Mouse (Mus musculus): ENCODE results near the gene Drd3.

Drd3 gene

DNA sequence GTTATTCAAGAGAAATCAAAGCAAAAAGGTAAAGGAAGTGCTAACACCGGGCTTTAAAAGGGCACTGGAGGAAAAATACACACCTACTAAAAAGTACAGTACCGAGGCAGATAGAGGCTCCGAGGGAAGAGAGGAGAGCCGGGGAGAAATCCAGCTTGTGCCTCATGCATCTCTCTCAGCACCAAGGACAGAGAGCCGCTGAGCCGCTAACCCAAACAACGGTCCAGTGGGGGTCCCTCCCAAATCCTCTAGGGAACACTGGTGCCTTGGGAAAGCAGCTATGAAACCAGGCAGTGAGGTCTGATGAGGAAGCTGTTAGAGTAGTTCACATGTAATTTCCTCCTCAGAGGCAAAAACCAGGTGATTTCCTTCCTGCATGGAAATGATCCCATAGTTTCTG, at the start of gene Drd3:
Gene Drd3 (plus strand): TSS at position 276 of the 400 bp plus-strand sequence.
- DNase-seq (ENCODE audit: low read depth, low spot score), result no peak

- peak; percentile 61 for DNase-seq (ENCODE audit: low read depth, low spot score)
Measured at GRCm38 (mm10) chr16:43708335-43709061, 45.3 kb upstream of the Drd3 start.

GRCm38 (mm10) chr16:43709062-43709413, 44.8 kb upstream of the Drd3 start:
- DNase-seq (ENCODE audit: low read depth, low spot score), result peak; percentile 76

- peak; percentile 82 for DNase-seq (ENCODE audit: low read depth, low spot score)
Measured at GRCm38 (mm10) chr16:43709432-43710133, 44.2 kb upstream of the Drd3 start.

GRCm38 (mm10) chr16:43710134-43710475, 43.7 kb upstream of the Drd3 start:
- no peak for DNase-seq (ENCODE audit: low read depth, low spot score)

DNA sequence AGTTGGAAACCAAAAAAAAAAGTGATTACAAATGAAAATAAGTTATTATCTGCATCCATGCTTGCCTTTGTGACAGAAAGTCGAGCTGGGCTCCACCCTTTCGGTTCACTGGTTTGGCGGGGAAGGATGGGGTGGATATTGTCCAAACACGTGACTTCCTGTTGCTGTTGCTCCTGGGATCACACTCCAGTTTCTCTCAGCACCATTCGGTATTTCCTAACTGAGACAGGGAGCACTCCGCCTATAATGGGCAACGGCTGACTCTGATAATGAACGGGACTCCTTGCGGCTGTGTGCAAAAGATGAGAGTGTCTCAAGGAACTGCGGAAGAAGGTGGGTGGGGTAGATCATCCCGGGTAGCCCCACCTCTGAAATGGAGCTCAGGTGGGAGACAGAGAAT, 43.2 kb upstream of the Drd3 start:
- no peak for DNase-seq (ENCODE audit: low read depth, low spot score)

DNA sequence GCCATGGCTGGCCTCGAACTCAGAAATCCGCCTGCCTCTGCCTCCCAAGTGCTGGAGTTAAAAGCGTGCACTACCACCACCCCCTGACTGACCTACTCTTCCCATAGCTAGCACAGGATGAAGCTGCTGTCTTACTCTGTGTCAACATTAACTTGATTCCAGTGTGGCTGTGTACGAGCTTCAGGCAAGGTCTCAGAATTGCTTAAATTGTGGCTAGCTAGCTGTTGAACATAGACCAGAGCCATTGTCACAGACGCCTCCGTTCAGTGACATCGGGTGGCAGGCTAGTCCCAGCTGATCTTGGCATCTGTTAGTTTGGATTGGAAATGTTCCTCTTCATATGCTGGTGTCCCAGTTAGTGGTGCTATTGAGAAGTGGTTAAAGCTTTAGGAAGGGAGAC, 42.5 kb upstream of the Drd3 start:
- DNase-seq (ENCODE audit: low read depth, low spot score), result no peak

DNA sequence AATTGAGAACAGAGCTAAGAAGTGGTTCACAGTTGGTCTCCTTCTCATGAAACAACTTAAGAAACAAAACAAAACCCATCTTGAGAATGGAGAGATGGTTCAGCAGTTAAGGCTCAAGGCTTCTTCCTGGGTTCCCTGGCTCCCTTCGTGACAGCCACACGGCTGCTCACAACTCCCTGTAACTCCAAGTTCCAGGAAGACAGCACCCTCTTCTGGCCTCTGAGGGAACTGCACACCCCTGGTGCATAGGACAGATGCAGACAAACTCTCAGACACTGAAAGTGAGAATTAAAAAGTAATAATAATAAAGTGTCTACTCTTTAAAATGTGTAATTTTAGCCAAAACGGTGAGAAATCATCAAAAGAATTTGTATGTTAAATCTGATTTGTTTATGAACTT, 29.4 kb upstream of the Drd3 start:
- DNase-seq (ENCODE audit: low read depth, low spot score), result peak; percentile 67

GRCm38 (mm10) chr16:43729506-43730221, 24.2 kb upstream of the Drd3 start:
- no peak for DNase-seq (ENCODE audit: low read depth, low spot score)

GRCm38 (mm10) chr16:43730281-43730680, 23.5 kb upstream of the Drd3 start:
- DNase-seq (ENCODE audit: low read depth, low spot score), result no peak

DNA sequence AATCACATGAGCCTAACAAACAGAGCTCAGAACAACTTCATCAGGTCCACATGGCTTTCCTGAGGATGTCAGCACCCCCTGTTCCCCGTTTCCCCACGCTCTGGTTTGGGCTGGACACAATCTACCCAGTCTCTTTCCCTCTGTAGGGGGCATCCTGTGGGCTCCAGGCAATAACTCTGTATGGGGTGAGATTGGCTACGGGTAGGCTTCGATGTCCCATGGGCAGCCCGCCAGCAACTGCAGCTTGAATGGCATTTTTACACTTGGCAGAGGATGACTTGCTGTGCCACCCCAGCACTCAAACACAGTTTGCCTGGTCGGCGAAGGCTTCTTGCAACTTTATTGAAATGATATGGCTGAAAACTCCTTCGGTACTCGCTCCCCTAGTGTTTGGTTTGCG, 21.3 kb upstream of the Drd3 start:
- DNase-seq (ENCODE audit: low read depth, low spot score), result no peak

- no peak for DNase-seq (ENCODE audit: low read depth, low spot score)
Measured at GRCm38 (mm10) chr16:43732900-43733299, 20.9 kb upstream of the Drd3 start.

DNA sequence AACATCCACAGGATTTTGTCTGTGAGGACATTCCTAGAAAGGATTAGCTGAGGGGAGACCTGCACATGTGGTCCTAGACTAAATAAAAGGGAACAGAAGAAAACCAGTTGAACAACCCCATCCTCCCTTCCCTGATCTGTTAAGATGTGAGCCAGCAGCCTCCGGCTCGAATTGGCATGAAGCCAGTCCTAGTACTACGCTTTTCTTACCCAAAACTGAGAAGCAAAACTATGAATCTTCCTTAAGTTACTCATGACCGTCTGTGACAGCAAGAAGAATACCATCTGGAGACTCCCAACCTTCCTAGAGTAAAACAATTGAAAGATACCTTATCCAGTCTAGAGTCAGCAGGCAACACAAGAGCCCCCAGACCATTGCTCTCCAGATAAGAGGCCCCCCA, 15.9 kb upstream of the Drd3 start:
- DNase-seq (ENCODE audit: low read depth, low spot score), result no peak

- DNase-seq (ENCODE audit: low read depth, low spot score), result no peak
Measured at GRCm38 (mm10) chr16:43740936-43741335, 12.9 kb upstream of the Drd3 start.

DNA sequence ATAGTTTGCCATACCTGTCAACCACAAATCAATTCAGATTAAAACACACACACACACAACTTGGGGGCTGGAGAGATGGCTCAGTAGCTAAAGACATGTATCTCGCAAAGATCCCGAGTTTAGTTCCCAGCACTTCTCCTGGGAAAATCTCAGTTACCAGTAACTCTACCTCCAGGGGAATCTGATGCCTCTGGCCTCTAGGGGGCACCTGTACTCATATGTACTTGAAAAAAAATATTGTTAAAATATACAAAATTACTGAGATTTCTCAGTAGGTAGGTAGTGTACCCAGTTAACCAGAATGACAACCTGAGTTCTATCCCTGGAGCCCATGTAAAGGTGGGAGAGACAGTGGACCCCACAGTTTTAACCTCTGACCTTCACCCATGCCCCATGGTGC, 5.4 kb upstream of the Drd3 start:
- DNase-seq (ENCODE audit: low read depth, low spot score), result peak; percentile 20

GRCm38 (mm10) chr16:43752900-43753299, 926 bp upstream of the Drd3 start:
- DNase-seq (ENCODE audit: low read depth, low spot score), result peak; percentile 18

- no peak for DNase-seq (ENCODE audit: low read depth, low spot score)
Measured at GRCm38 (mm10) chr16:43772358-43772757, 18.5 kb downstream of the Drd3 start.

- DNase-seq (ENCODE audit: low read depth, low spot score), result no peak
Measured at GRCm38 (mm10) chr16:43772766-43773165, 18.9 kb downstream of the Drd3 start.

- no peak for DNase-seq (ENCODE audit: low read depth, low spot score)
Measured at GRCm38 (mm10) chr16:43773506-43773905, 19.7 kb downstream of the Drd3 start.

GRCm38 (mm10) chr16:43776886-43777285, 23.1 kb downstream of the Drd3 start:
- DNase-seq (ENCODE audit: low read depth, low spot score), result no peak

- DNase-seq (ENCODE audit: low read depth, low spot score), result no peak
Measured at GRCm38 (mm10) chr16:43799541-43799940, 45.7 kb downstream of the Drd3 start.

DNA sequence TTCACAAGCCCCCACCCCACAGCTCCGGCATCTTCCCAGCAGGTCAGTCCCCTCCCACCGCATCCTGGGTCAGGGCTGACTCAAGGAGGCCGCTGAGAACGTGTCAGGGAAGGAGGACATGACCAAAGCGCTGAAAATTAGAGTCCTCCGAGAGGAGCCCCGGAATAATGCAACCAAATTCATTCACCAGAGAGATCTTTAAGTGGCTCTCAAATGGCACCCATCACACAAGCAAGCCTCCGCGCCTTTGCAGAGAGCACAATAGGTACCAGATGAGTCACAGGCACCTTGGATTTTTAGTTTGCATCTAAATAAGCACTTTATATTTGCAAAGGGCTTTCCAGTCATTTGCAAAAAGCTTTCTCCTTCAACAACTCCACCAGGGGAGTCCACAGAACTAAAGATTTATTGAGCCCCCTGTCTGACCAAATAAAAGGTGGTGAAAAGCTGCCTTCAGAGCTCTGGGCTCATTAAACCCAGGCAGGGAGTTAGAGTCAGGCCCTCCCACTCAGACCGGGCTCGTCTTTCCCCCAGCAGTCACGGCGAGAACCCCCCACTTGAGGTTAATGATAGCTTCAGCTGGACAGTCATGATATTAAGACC, 46.4 kb downstream of the Drd3 start:
- no peak for DNase-seq (ENCODE audit: low read depth, low spot score)

All from CD4-positive, CD25-positive, alpha-beta regulatory T cell, adult 2 months (primary cell).